Mouse (Mus musculus) MEL (cell line): ENCODE results near the gene Vps39. TPM values are rescaled to one million over a fixed set of nuclear protein-coding genes. Genes with fewer than 3 reads are reported as not detected.

Experiments
- DNase-seq: peaks from one replicate; pipeline ENCODE4 v3.0.0; 2011; ENCODE audit warnings: low read depth, low spot score
- H3K27ac ChIP-seq: 2 replicates; pipeline ENCODE4 v1.5.1; 2012; ENCODE audit warnings: low read depth, mild to moderate bottlenecking, control low read depth, low read length, moderate library complexity; ENCODE audit not compliant: control insufficient read depth
- H3K27me3 ChIP-seq, 2 experiments: fragments of 150-350 bp in 1 of 2; sonication (generic) in 1 of 2; 2 replicates each; pipeline ENCODE4 v1.6.1; 2012; ENCODE audit warnings: low read length in 2 of 2, mild to moderate bottlenecking in 2 of 2, improper control_type of control experiment in 1 of 2, moderate library complexity in 1 of 2; ENCODE audit not compliant: insufficient read depth in 2 of 2, control insufficient read depth in 1 of 2
- H3K36me3 ChIP-seq, 2 experiments: 2 replicates each; pipeline ENCODE4 v1.6.1; 2012 to 2014; ENCODE audit warnings: low read length in 2 of 2, improper control_type of control experiment in 1 of 2, inconsistent platforms in 1 of 2, mild to moderate bottlenecking in 1 of 2; ENCODE audit not compliant: insufficient read depth in 2 of 2, control insufficient read depth in 1 of 2
- H3K4me1 ChIP-seq, 2 experiments: fragments of 150-350 bp in 1 of 2; sonication (generic) in 1 of 2; 2 replicates each; pipeline ENCODE4 v1.6.1; 2012; ENCODE audit warnings: low read length in 2 of 2, improper control_type of control experiment in 1 of 2, mild to moderate bottlenecking in 1 of 2; ENCODE audit not compliant: insufficient read depth in 2 of 2, control insufficient read depth in 1 of 2
- H3K4me3 ChIP-seq, 2 experiments: fragments of 150-350 bp in 1 of 2; sonication (generic) in 1 of 2; 2 replicates each; pipeline ENCODE4 v1.5.1; 2012; ENCODE audit warnings: low read depth in 2 of 2, low read length in 2 of 2, mild to moderate bottlenecking in 2 of 2, moderate library complexity in 2 of 2, control low read depth in 1 of 2, improper control_type of control experiment in 1 of 2; ENCODE audit not compliant: control insufficient read depth in 1 of 2, insufficient read depth in 1 of 2
- H3K79me2 ChIP-seq: 2 replicates; pipeline ENCODE4 v1.6.1; 2012; ENCODE audit warnings: mild to moderate bottlenecking, low read length, moderate library complexity; ENCODE audit not compliant: control insufficient read depth, poor library complexity, insufficient read depth
- H3K9ac ChIP-seq: 2 replicates; pipeline ENCODE4 v1.6.1; 2012; ENCODE audit warnings: low read depth, mild to moderate bottlenecking, control low read depth, low read length, moderate library complexity; ENCODE audit not compliant: control insufficient read depth, poor library complexity, severe bottlenecking
- H3K9me3 ChIP-seq: fragments of 150-350 bp; sonication (generic); replicated peaks from 2 replicates; pipeline ENCODE4 v1.6.1; 2012; ENCODE audit warnings: mild to moderate bottlenecking, low read length, improper control_type of control experiment, moderate library complexity; ENCODE audit not compliant: insufficient read depth
- CHD2 ChIP-seq: IDR thresholded peaks from 2 replicates; pipeline ENCODE4 v1.6.1; 2011; ENCODE audit warnings: low read length, improper control_type of control experiment
- CTCF ChIP-seq, 3 experiments: IDR thresholded peaks in 2 of 3; conservative IDR thresholded peaks in 1 of 3; 2 replicates each; pipeline ENCODE4 v1.5.1; 2011 to 2012; ENCODE audit warnings: low read length in 3 of 3, low read depth in 2 of 3, mild to moderate bottlenecking in 2 of 3, improper control_type of control experiment in 1 of 3, inconsistent platforms in 1 of 3, mixed read lengths in 1 of 3, moderate library complexity in 1 of 3; ENCODE audit not compliant: control insufficient read depth in 1 of 3, insufficient read depth in 1 of 3, poor library complexity in 1 of 3, severe bottlenecking in 1 of 3
- E2F4 ChIP-seq: IDR thresholded peaks from 2 replicates; pipeline ENCODE4 v1.6.1; 2011; ENCODE audit warnings: low read depth, low read length, improper control_type of control experiment, borderline replicate concordance
- ETS1 ChIP-seq: IDR thresholded peaks from 2 replicates; pipeline ENCODE4 v1.6.1; 2012; ENCODE audit warnings: low read depth, mild to moderate bottlenecking, inconsistent platforms, low read length, improper control_type of control experiment, moderate library complexity
- GABPA ChIP-seq: IDR thresholded peaks from 2 replicates; pipeline ENCODE4 v1.6.1; 2012; ENCODE audit warnings: low read depth, mild to moderate bottlenecking, inconsistent platforms, low read length, improper control_type of control experiment, moderate library complexity
- GATA1 ChIP-seq: IDR thresholded peaks from 2 replicates; pipeline ENCODE4 v1.6.1; 2011; ENCODE audit warnings: low read depth, low read length, improper control_type of control experiment
- HCFC1 ChIP-seq: IDR thresholded peaks from 2 replicates; pipeline ENCODE4 v1.6.1; 2012; ENCODE audit warnings: low read depth, mild to moderate bottlenecking, inconsistent platforms, low read length, improper control_type of control experiment, moderate library complexity
- KAT2A ChIP-seq: conservative IDR thresholded peaks from 2 replicates; pipeline ENCODE4 v1.6.1; 2012; ENCODE audit warnings: low read depth, low read length, improper control_type of control experiment, inconsistent platforms
- MAFK ChIP-seq: IDR thresholded peaks from 2 replicates; pipeline ENCODE4 v1.6.1; 2011; ENCODE audit warnings: low read depth, mild to moderate bottlenecking, low read length, improper control_type of control experiment, borderline replicate concordance
- MAX ChIP-seq: IDR thresholded peaks from 2 replicates; pipeline ENCODE4 v1.6.1; 2011; ENCODE audit warnings: low read length, improper control_type of control experiment
- MAZ ChIP-seq: IDR thresholded peaks from 2 replicates; pipeline ENCODE4 v1.6.1; 2012; ENCODE audit warnings: low read depth, mild to moderate bottlenecking, inconsistent platforms, low read length, improper control_type of control experiment
- MEF2A ChIP-seq: IDR thresholded peaks from 2 replicates; pipeline ENCODE4 v1.6.1; 2014; ENCODE audit warnings: low read depth, mild to moderate bottlenecking, inconsistent platforms, low read length, improper control_type of control experiment; ENCODE audit not compliant: poor library complexity, insufficient replicate concordance, severe bottlenecking; ENCODE audit errors: extremely low read depth
- MXI1 ChIP-seq: IDR thresholded peaks from 2 replicates; pipeline ENCODE4 v1.6.1; 2011; ENCODE audit warnings: mild to moderate bottlenecking, low read depth, low read length, improper control_type of control experiment
- NELFE ChIP-seq: IDR thresholded peaks from 2 replicates; pipeline ENCODE4 v1.6.1; 2011; ENCODE audit warnings: low read depth, low read length, improper control_type of control experiment
- NRF1 ChIP-seq: IDR thresholded peaks from 2 replicates; pipeline ENCODE4 v1.6.1; 2014; ENCODE audit warnings: low read depth, mild to moderate bottlenecking, inconsistent platforms, low read length, improper control_type of control experiment, moderate library complexity; ENCODE audit not compliant: poor library complexity, insufficient read depth, severe bottlenecking
- POLR2AphosphoS2 ChIP-seq: IDR thresholded peaks from 2 replicates; pipeline ENCODE4 v1.6.1; 2011; ENCODE audit warnings: low read length, improper control_type of control experiment
- POLR2AphosphoS5 ChIP-seq: IDR thresholded peaks from 2 replicates; pipeline ENCODE4 v1.6.1; 2012; ENCODE audit warnings: low read depth, borderline replicate concordance, mild to moderate bottlenecking, inconsistent platforms, low read length, moderate library complexity, mixed read lengths
- RAD21 ChIP-seq: IDR thresholded peaks from 2 replicates; pipeline ENCODE4 v1.6.1; 2011; ENCODE audit warnings: mild to moderate bottlenecking, low read depth, low read length, improper control_type of control experiment
- RCOR1 ChIP-seq: IDR thresholded peaks from 2 replicates; pipeline ENCODE4 v1.6.1; 2012; ENCODE audit warnings: low read depth, mild to moderate bottlenecking, inconsistent platforms, low read length, improper control_type of control experiment
- SIN3A ChIP-seq: IDR thresholded peaks from 2 replicates; pipeline ENCODE4 v1.6.1; 2012; ENCODE audit warnings: low read length, improper control_type of control experiment, inconsistent platforms
- SMC3 ChIP-seq: IDR thresholded peaks from 2 replicates; pipeline ENCODE4 v1.6.1; 2011; ENCODE audit warnings: low read depth, low read length, improper control_type of control experiment
- TAL1 ChIP-seq: IDR thresholded peaks from 2 replicates; pipeline ENCODE4 v1.6.1; 2012; ENCODE audit warnings: mild to moderate bottlenecking, inconsistent platforms, low read length, moderate library complexity, mixed read lengths
- TBP ChIP-seq: IDR thresholded peaks from 2 replicates; pipeline ENCODE4 v1.8.0; 2011; ENCODE audit warnings: low read depth, low read length, improper control_type of control experiment
- USF1 ChIP-seq: IDR thresholded peaks from 2 replicates; pipeline ENCODE4 v1.6.1; 2014; ENCODE audit warnings: low read depth, mild to moderate bottlenecking, inconsistent platforms, low read length, improper control_type of control experiment, moderate library complexity
- ZC3H11A ChIP-seq: IDR thresholded peaks from 2 replicates; pipeline ENCODE4 v1.6.1; 2012; ENCODE audit warnings: low read depth, mild to moderate bottlenecking, inconsistent platforms, low read length, improper control_type of control experiment
- ZMIZ1 ChIP-seq: IDR thresholded peaks from 2 replicates; pipeline ENCODE4 v1.6.1; 2012; ENCODE audit warnings: low read depth, mild to moderate bottlenecking, inconsistent platforms, low read length, improper control_type of control experiment, moderate library complexity
- ZNF384 ChIP-seq: IDR thresholded peaks from 2 replicates; pipeline ENCODE4 v1.6.1; 2012; ENCODE audit warnings: low read depth, mild to moderate bottlenecking, inconsistent platforms, low read length, improper control_type of control experiment
- polyA plus RNA-seq, 2 experiments: library from polyadenylated mRNA; stranded (reverse) in 1 of 2; unstranded in 1 of 2; fragments of >175 nt in 1 of 2; fragments of >200 nt in 1 of 2; gene quantifications; 2 replicates each; pipeline versions ENCODE4 v1.2.1 to v1.2.4; 2012; ENCODE audit warnings: low replicate concordance in 2 of 2, low read depth in 1 of 2; ENCODE audit not compliant: insufficient read length in 2 of 2, insufficient read depth in 1 of 2, missing spikeins in 1 of 2
- total RNA-seq: library from RNA; depleted of rRNA; stranded (reverse); fragments of 300-350 nt; gene quantifications from 2 replicates; pipeline ENCODE4 v1.2.3, GENCODE M21; 2012

Gene Vps39
- total and polyA plus RNA-seq, 3 experiments: 19.6 to 20.9 TPM; not detected in 1

- Histone ChIP-seq H3K9me3 (no peaks in the 10 kb centered on the region), H3K9ac (no peak overlapping the region), H3K36me3 (peaks cover 0 to 6% of the 10 kb centered on the region in 2 experiments; a peak in 2 of 4 replicates), H3K4me1 (no peaks in the 10 kb centered on the region), H3K79me2 (no peaks in the 10 kb centered on the region), H3K27me3 (no peaks in the 10 kb centered on the region), H3K4me3 (no peak overlapping the region), H3K27ac (no peak overlapping the region)
- DNase-seq: peak; percentile 32
- TF ChIP-seq ZMIZ1: no peak
- no peak for TF ChIP-seq MAFK
- peak in 2 of 3 experiments; percentile 35 to 55; a peak in 3 of 6 replicates for TF ChIP-seq CTCF (IDR thresholded peaks at IDR 0.05 in 2 of 3, conservative IDR thresholded peaks at IDR 0.05 in 1 of 3; ENCODE audit: control insufficient read depth in 1 of 3, insufficient read depth in 1 of 3, low read depth in 2 of 3, low read length in 3 of 3, poor library complexity in 1 of 3, severe bottlenecking in 1 of 3)
- TF ChIP-seq POLR2AphosphoS2: no peak
- no peak for TF ChIP-seq USF1
- no peak for TF ChIP-seq CHD2
- TF ChIP-seq ETS1: no peak
- TF ChIP-seq SMC3: peak; percentile 25; the same call in 1 of the 2 replicates
- TF ChIP-seq POLR2AphosphoS5: no peak
- TF ChIP-seq MAZ: no peak
- TF ChIP-seq ZC3H11A: no peak
- TF ChIP-seq RAD21: peak; percentile 19
- no peak for TF ChIP-seq MEF2A
- no peak for TF ChIP-seq E2F4
Measured at GRCm38 (mm10) chr2:120337886-120338285, 15.1 kb downstream of the Vps39 start.

- Histone ChIP-seq H3K79me2 (no peaks in the 10 kb centered on the region), H3K4me1 (no peaks in the 10 kb centered on the region), H3K4me3 (no peak overlapping the region), H3K9ac (no peak overlapping the region), H3K9me3 (no peaks in the 10 kb centered on the region), H3K36me3 (peaks cover 0 to 4% of the 10 kb centered on the region in 2 experiments; a peak in 2 of 4 replicates), H3K27ac (no peak overlapping the region), H3K27me3 (no peaks in the 10 kb centered on the region)
- TF ChIP-seq NELFE: no peak
- no peak for TF ChIP-seq RCOR1
- no peak for TF ChIP-seq TAL1
- TF ChIP-seq GABPA: no peak
- TF ChIP-seq MAX: no peak
- TF ChIP-seq MXI1: no peak
- TF ChIP-seq CTCF (IDR thresholded peaks at IDR 0.05 in 2 of 3, conservative IDR thresholded peaks at IDR 0.05 in 1 of 3; ENCODE audit: control insufficient read depth in 1 of 3, insufficient read depth in 1 of 3, low read depth in 2 of 3, low read length in 3 of 3, poor library complexity in 1 of 3, severe bottlenecking in 1 of 3): no peak
- TF ChIP-seq MAZ: no peak
- TF ChIP-seq ZNF384: no peak
- no peak for TF ChIP-seq TBP
- TF ChIP-seq HCFC1: no peak
- no peak for TF ChIP-seq GATA1
- no peak for TF ChIP-seq MAFK
- no peak for TF ChIP-seq NRF1
- TF ChIP-seq USF1: no peak
- no peak for TF ChIP-seq SIN3A
- TF ChIP-seq RAD21: no peak
- no peak for TF ChIP-seq KAT2A
- TF ChIP-seq ETS1: no peak
- no peak for DNase-seq
Measured at GRCm38 (mm10) chr2:120331575-120331974, 21.4 kb downstream of the Vps39 start.
